Mouse (Mus musculus) ovary, postnatal 10 days (tissue): Measurements from ENCODE around the gene Car12.
A peak's percentile ranks its signal among the peaks of the same experiment; 100 is the strongest.
"Not testable (repeated sequence)": the region's sequence is repeated elsewhere in the genome, so short reads cannot be mapped to it uniquely, and the experiment has no call there.

Experiments
- DNase-seq: peaks from one replicate; pipeline ENCODE4 v3.0.0; 2022; ENCODE audit warnings: low spot score

Car12 gene

DNA sequence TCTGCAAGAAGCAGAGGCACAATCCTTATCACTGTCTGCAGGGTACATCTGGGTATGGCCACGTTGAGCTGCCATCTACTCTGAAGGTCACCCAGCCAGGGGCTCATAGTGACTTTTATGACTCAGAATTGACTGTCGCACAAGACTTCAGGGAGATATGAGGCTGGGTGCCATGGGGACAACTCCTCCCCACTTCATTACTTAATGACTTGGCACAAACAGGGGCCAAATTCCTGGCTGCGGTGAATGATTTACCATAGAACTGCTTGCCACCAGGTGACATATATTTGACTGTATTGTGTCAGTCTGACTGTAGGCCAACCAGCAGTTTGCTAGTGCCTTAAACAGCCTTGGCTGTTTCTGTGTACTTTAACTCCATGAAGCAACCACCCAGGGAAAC lies 55.8 kb downstream of the Car12 start:
- no peak for DNase-seq

DNA sequence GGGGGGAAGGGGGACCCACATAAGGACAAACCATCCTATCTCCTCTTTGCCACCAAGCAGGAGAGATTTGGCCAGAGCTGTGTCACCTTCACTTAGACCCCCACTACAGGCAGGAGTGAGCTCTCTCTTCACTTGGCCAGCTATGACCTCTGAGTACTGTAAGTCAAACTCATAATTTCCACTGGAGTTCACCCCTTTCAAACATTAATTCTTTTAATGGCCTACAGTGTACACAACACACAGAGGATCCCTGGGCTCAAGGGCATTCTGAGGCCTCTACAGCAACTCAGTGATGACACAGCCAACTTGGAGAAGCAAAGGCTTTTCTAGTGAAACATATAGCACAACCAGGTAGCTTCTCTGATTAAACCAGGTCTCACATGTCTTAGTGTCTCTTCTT lies 57.2 kb downstream of the Car12 start:
- DNase-seq: no peak

DNA sequence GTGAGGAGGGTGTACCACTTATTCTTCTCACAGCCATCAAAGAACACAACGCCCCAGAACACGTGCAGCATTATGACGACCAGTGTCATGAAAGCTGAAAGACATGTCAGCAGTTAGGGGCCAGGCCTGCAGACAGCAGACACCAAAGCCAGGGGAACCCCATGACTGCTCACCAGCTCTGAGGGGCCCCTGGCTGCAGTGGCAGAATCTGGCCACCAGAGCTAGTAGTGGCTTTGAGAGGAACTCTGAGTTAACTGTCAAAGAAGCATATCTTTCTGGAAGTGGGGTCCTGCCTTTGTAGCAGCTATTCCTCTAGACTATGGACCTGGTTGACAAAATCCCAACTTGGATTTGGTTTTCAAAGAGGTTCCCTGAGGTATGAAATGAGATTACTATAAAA lies 71.1 kb downstream of the Car12 start:
- not testable (repeated sequence) for DNase-seq

DNA sequence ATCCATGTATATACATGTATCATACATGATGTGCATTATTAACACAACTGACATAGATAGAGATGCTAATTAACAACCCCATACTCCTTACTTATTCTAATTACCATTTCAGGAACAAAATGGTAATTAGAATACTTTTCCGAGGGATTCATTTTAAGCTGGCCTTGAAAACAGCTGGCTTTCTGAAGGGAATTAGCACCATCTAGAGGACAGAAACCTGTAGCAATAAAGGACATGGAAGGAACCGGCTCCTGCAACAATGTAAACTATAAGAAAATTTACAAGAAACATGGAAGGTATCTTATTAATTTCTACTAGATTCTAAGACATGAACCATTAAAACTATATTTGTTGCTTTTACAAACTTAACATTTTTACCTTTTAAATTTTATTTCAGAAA lies 74.3 kb downstream of the Car12 start:
- no peak for DNase-seq

DNA sequence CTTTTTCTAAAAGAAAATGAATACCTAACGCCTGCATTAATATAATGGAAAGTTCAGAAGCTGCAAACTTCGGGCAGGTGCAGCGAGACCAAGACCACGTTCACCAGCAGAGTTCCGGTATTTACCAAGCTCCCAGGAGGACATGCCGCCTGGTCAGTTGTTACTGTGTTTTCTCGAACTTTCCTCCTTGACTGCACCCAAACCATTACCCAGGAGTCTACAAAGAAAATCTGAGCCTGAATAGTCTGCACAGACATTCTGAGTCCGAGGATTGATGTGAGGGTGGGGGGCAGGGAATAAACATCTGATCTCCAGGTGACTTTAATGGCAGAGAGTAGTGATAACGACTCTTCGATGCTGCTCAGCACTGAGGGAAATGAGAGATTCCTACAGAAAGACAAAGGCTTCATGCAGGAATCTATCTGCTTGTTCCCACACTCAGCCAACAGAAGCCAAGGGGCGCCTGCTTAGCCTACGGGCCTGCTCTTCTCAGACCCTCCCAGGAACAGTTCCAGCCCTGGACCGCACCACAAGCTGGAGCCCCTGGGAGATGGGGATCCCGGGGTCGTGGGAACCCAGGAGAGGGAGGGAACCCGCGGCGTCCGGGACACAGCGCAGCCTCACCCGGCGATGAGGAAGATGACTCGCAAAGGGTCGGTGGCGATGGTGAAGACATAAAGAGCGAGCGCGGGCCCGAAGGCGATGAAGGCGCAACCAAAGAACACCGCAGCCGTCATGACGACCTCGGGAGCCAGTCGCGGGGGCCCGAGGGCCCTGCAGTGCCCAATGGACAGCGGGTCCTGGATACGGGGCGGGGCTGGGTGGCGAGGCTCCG lies 81.4 kb downstream of the Car12 start:
- DNase-seq: no peak

DNA sequence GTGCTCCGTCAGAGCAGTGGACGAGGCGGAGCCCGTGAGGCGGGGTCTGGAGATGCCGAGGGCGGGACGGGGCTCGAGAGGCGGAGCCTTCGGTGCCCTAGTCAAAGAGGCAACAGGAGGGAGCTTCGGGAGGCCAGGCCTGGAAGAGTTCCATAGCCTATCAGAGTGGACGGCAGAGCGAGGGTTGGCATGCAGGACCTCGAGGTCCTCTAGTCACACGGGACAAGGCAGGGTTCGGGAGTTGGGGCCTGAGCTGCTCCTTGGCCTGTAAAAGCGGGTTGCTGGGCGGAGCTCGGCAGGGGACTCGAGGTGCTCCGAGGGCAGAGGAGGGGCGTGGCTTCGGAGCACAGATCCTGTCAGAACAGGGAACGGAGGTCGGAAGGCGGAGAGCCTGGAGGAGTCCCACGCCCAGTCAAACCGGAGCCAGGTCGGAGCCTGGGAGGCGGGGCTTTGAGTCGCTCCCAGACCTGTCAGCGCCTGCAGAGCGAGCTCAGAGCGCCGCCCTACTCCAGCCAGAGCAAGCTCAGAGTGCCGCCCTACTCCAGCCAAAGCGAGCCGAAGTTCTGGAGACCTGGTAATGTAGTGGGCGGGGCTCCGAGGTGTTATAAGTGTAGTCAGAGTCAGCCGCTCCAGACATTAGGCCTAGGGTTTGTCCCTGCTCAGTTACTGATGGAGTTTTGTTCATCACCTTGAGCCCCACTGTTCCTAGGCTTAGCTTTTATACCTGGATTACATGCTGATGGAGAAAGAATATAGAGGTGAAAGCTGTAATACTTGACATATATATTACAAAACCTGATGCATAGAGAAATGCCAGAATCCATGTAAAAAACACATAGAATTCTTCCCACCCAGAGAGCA lies 82.2 kb downstream of the Car12 start, which contains the start of gene Aph1b:
Gene Aph1b, minus strand, starts transcription at position 27 of the 861 bp plus-strand sequence.
- peak; percentile 83 for DNase-seq

DNA sequence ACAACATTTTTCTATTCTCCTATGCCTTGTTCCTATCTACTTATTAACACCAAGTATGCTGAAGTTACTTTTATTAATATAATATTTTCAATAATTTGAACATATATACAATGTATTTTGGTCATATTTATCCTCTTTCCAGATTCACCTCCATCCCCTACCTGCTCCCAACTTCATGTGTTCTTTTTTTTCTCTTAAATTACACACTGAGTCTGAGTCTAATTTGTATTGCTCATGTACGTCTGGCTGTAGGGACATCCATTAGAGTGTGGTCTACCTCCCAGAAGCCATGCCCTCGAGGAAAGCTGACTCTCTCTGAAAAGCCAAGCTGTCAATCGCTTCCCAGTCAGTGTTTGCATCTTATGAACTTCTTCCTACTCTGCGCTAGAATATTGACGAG lies 83.3 kb downstream of the Car12 start, which contains the start of gene Gm10647:
Gene Gm10647, plus strand, starts transcription at position 301 of the 400 bp plus-strand sequence.
- no peak for DNase-seq

DNA sequence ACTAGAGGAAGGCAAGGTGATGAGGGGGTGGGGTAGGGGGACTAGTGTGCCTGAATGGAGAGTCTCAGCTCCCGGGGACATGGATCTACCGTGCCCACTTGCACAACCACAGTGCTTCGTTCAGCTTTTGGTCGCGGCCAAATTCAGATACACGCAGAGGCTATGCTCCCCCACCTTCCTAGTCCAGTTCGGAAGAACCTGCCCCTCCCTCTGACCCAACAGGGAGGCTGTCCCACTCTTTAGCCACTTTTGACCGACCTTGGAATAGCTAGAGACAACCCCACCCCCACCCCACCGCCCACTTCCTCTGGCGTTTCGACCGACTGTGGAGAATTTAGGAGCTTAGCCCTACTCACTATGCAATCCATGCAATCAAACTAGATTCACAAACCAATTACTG lies 88.5 kb downstream of the Car12 start:
- no peak for DNase-seq

DNA sequence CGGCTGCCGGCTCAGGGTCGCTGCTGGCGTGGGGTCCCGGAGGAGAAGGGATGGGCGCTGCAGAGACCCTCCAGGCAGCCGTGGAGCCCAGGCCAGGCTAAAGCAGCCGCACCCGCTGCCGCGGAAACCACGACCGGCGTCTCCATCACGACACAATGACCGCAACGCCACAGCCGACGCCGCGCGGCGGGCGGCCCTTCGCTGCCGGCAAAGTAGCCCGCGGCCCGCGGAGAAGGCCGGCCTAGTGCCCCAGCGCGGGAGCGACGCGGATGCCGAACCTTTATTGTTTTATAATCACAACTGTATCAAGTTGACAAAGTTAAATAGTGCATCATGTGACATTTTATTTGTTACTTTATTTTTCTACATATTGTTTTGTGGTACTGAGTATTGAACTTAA lies 92.5 kb downstream of the Car12 start:
- not testable (repeated sequence) for DNase-seq

DNA sequence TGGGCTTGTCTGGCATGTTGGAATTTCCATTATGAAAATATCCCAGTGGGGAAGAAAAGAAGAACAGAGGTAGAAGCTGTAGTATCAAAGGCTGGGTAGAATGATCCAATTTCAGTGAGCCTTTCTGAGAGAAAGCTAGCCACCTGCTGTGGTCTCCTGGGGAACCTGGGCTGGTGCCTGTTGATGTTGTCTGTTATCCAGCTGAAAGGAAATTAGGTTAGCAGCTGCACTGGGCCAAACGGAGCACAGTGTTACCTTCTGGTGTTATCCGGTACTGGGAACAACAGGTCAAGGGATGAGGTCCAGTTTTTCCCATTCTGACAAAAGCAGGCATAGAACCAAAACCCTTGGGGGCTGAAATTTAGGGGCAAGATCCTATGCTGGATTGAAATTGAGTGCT lies 99.9 kb downstream of the Car12 start:
- no peak for DNase-seq
